ENCODE assay signal across 8 mouse cellular contexts in genomic region chr4:150212553-150212971, GRCm38 (mm10). TPM values are rescaled to one million over a fixed set of nuclear protein-coding genes. Genes with fewer than 3 reads are reported as not detected.
DNase-seq lines count a peak whose midpoint lies in the region; TF ChIP-seq lines count a peak whose summit lies in the region.

No protein-coding gene starts in this region.

- intact Hi-C loops in left cerebral cortex, postnatal 4 days (cut with DNase I), result loop anchor here (10.0 kb wide), 1 partner anchor 178 kb away; no protein-coding TSS in a partner anchor

- DNase-seq in left cerebral cortex, postnatal 4 days, result peak; percentile 62
- no peak for DNase-seq in left cerebral cortex, adult 11 months (ENCODE audit: low spot score)
- peak; percentile 86 for DNase-seq in brain, embryonic 14.5 days (ENCODE audit: low read depth)
- DNase-seq in heart, adult 9 months (ENCODE audit: low spot score in 2 of 2), result peak; percentile 33 to 50
- peak; percentile 62 for DNase-seq in kidney, adult 9 months
- peak; percentile 75 for DNase-seq in lung, postnatal 10 days
- peak; percentile 29 for DNase-seq in ovary, postnatal 14 days (ENCODE audit: low spot score)
- no peak for DNase-seq in layer of hippocampus, adult 18-20 months (ENCODE audit: low spot score in 2 of 2)

- TF ChIP-seq POLR2A in brain, embryonic 14.5 days (IDR thresholded peaks at IDR 0.05; ENCODE audit: borderline replicate concordance, extremely low read depth, insufficient read depth, insufficient read length, poor library complexity, severe bottlenecking), result no peak

- no peak for TF ChIP-seq CTCF in brain, embryonic 14.5 days (IDR thresholded peaks at IDR 0.05; ENCODE audit: borderline replicate concordance, extremely low read depth, insufficient read depth, insufficient read length)

RNA-seq across cellular contexts. Expression of gene Car6, which starts 11.4 kb away (rescaled TPM):
- total RNA-seq in left cerebral cortex, postnatal 4 days (2021), result not detected
- not detected in 2 replicates for polyA plus RNA-seq in brain, embryonic 14.5 days (2012; rRNA removed)
- not detected for total RNA-seq in layer of hippocampus, adult 18-20 months (2021)

RNA-seq across cellular contexts. Expression of gene Eno1, which starts 24.0 kb away (rescaled TPM):
- total RNA-seq in left cerebral cortex, postnatal 4 days (2021), result 100 to 1,000 TPM; 204 to 220 TPM
- polyA plus RNA-seq in brain, embryonic 14.5 days (2012; rRNA removed), result 485 and 505 TPM in 2 replicates
- 100 to 1,000 TPM; 421 to 451 TPM for total RNA-seq in layer of hippocampus, adult 18-20 months (2021)

Comparison
In these comparisons a context has a peak if more than half of its experiments do, and no peak if none do; other contexts are left out.
1. DNase-seq: peak in left cerebral cortex, postnatal 4 days (single experiment), brain, embryonic 14.5 days (single experiment), heart, adult 9 months (2 of 2), kidney, adult 9 months (single experiment), lung, postnatal 10 days (single experiment) and ovary, postnatal 14 days (single experiment); none in left cerebral cortex, adult 11 months (single experiment) and layer of hippocampus, adult 18-20 months (0 of 2).